ENCODE assay signal across 8 mouse cellular contexts in genomic region chr10:72391397-72391796, GRCm38 (mm10).
DNase-seq lines count a peak whose midpoint lies in the region.

No protein-coding gene starts in this region.

- intact Hi-C loops in left cerebral cortex, postnatal 4 days (cut with DNase I) = no loop called here
- intact Hi-C loops in left cerebral cortex, postnatal 10 days (cut with DNase I) = no loop called here

- peak; percentile 44 for DNase-seq in embryo, embryonic 10 days (ENCODE audit: low spot score)
- DNase-seq in embryo, embryonic 9.5 days (ENCODE audit: extremely low spot score) = no peak
- DNase-seq in left cerebral cortex, postnatal 4 days = peak; percentile 2
- DNase-seq in left cerebral cortex, postnatal 10 days (ENCODE audit: extremely low spot score in 1 of 2, low spot score in 2 of 2) = no peak
- DNase-seq in ES-CJ7 (ENCODE audit: low read depth, low spot score) = peak; percentile 66
- peak; percentile 35 for DNase-seq in kidney, postnatal 10 days
- DNase-seq in frontal cortex, postnatal 36 days (ENCODE audit: low spot score in 2 of 2) = no peak
- no peak for DNase-seq in spleen, postnatal 36 days (ENCODE audit: low spot score in 2 of 2)

Comparison
In these comparisons a context has a peak if more than half of its experiments do, and no peak if none do; other contexts are left out.
1. DNase-seq: peak in embryo, embryonic 10 days (single experiment), left cerebral cortex, postnatal 4 days (single experiment), ES-CJ7 (single experiment) and kidney, postnatal 10 days (single experiment); none in embryo, embryonic 9.5 days (single experiment), left cerebral cortex, postnatal 10 days (0 of 2), frontal cortex, postnatal 36 days (0 of 2) and spleen, postnatal 36 days (0 of 2).